Mouse (Mus musculus) cortical plate, adult 2 months (tissue): ENCODE results near the gene Sftpd.

Experiments used
- CTCF ChIP-seq: fragments of 200-500 bp; IDR thresholded peaks from 2 replicates; pipeline ENCODE4 v1.5.1; 2011; ENCODE audit warnings: mild to moderate bottlenecking, control low read depth, low read length; ENCODE audit not compliant: insufficient read depth; ENCODE audit errors: extremely low read depth
- POLR2A ChIP-seq: fragments of 200-500 bp; IDR thresholded peaks from 2 replicates; pipeline ENCODE4 v1.6.1; 2011; ENCODE audit warnings: mild to moderate bottlenecking, low read length, control low read depth; ENCODE audit not compliant: insufficient read depth; ENCODE audit errors: extremely low read depth

GRCm38 (mm10) chr14:41146922-41147321 is 38.0 kb downstream of the Sftpd start:
- no peak for TF ChIP-seq CTCF
- TF ChIP-seq POLR2A = no peak
